Mouse (Mus musculus) heart, embryonic 12.5 days (tissue): ENCODE data around the gene Rpl27a. TPM values are rescaled to one million over a fixed set of nuclear protein-coding genes. Genes with fewer than 3 reads are reported as not detected.
A peak's percentile ranks its signal among the peaks of the same experiment; 100 is the strongest.

Experiments used
- ATAC-seq: fragments of 200-750 bp; cut with Nextera tagmentation; 2 replicates; pipeline ENCODE4 v1.8.0; 2017; ENCODE audit warnings: moderate TSS enrichment, moderate library complexity; ENCODE audit not compliant: insufficient number of reproducible peaks, low FRiP score
- H3K27ac ChIP-seq: fragments of 300-500 bp; sonication (generic); 2 replicates; pipeline ENCODE4 v1.5.1; 2016; ENCODE audit warnings: mild to moderate bottlenecking, moderate library complexity; ENCODE audit not compliant: poor library complexity, severe bottlenecking
- H3K27me3 ChIP-seq: fragments of 300-500 bp; sonication (generic); replicated peaks from 2 replicates; pipeline ENCODE4 v1.6.1; 2016; ENCODE audit warnings: mild to moderate bottlenecking, moderate library complexity
- H3K36me3 ChIP-seq: fragments of 300-500 bp; sonication (generic); 2 replicates; pipeline ENCODE4 v1.6.1; 2016; ENCODE audit warnings: mild to moderate bottlenecking, moderate library complexity
- H3K4me1 ChIP-seq: fragments of 300-500 bp; sonication (generic); replicated peaks from 2 replicates; pipeline ENCODE4 v1.6.1; 2016; ENCODE audit warnings: mild to moderate bottlenecking
- H3K4me2 ChIP-seq: fragments of 300-500 bp; sonication (generic); 2 replicates; pipeline ENCODE4 v1.6.1; 2016; ENCODE audit warnings: mild to moderate bottlenecking, moderate library complexity
- H3K4me3 ChIP-seq: fragments of 300-500 bp; sonication (generic); 2 replicates; pipeline ENCODE4 v1.5.1; 2016; ENCODE audit warnings: mild to moderate bottlenecking
- H3K9ac ChIP-seq: fragments of 300-500 bp; sonication (generic); 2 replicates; pipeline ENCODE4 v1.6.1; 2016; ENCODE audit warnings: mild to moderate bottlenecking, moderate library complexity
- H3K9me3 ChIP-seq: fragments of 300-500 bp; sonication (generic); replicated peaks from 2 replicates; pipeline ENCODE4 v1.6.1; 2016; ENCODE audit warnings: mild to moderate bottlenecking, moderate library complexity
- WGBS: fragments of 180-500 bp; shearing (Covaris S2); methylation state at CpG from one replicate; pipeline ENCODE4 v1.1.7; 2016; 5-methylcytosine and 5-hydroxymethylcytosine counted together
- polyA plus RNA-seq: library from polyadenylated mRNA; unstranded; fragments of >200 nt; fragmentation: Nextera tagmentation; extraction: Ambion mirVana; gene quantifications from 2 replicates; pipeline ENCODE4 v1.2.1, GENCODE M21; 2016

Gene Rpl27a
- 80.5 and 83.4 TPM in 2 replicates for polyA plus RNA-seq

- H3K4me2 ChIP-seq, result peak within 1 kb of the TSS; percentile 93
- no peaks in the 10 kb centered on the region for H3K9me3 ChIP-seq
- peaks cover 39% of the 10 kb centered on the region for H3K36me3 ChIP-seq
- peak within 1 kb of the TSS; percentile 78 for H3K4me3 ChIP-seq
- peaks cover 21% of the 10 kb centered on the region for H3K4me1 ChIP-seq
- peak within 1 kb of the TSS; percentile 99 for H3K27ac ChIP-seq
- under 1% methylated on average over 72 of the region's 72 CpGs for WGBS
- no peaks in the 10 kb centered on the region for H3K27me3 ChIP-seq
- peak; percentile 95 for ATAC-seq
- H3K9ac ChIP-seq, result peak within 1 kb of the TSS; percentile 93
Observed at GRCm38 (mm10) chr7:109518838-109519696, at the start of gene Rpl27a. Gene Rpl27a, plus strand, starts transcription at chr7:109519147.

GRCm38 (mm10) chr7:109470700-109471099, 48.2 kb upstream of the Rpl27a start:
- H3K9me3 ChIP-seq, result no peaks in the 10 kb centered on the region
- no peak for ATAC-seq
- no peaks in the 10 kb centered on the region for H3K36me3 ChIP-seq
- H3K4me2 ChIP-seq, result no peak overlapping the region
- no peak overlapping the region for H3K27ac ChIP-seq
- H3K27me3 ChIP-seq, result peaks cover 5% of the 10 kb centered on the region; the same call in 1 of the 2 replicates
- no peak overlapping the region for H3K4me3 ChIP-seq
- peaks cover 10% of the 10 kb centered on the region for H3K4me1 ChIP-seq
- 57% methylated on average over 4 of the region's 4 CpGs for WGBS
- no peak overlapping the region for H3K9ac ChIP-seq

GRCm38 (mm10) chr7:109477926-109478325, 41.0 kb upstream of the Rpl27a start:
- Histone ChIP-seq H3K4me3 (no peak overlapping the region), H3K36me3 (no peaks in the 10 kb centered on the region), H3K4me2 (no peak overlapping the region), H3K9me3 (no peaks in the 10 kb centered on the region), H3K4me1 (no peaks in the 10 kb centered on the region), H3K27ac (no peak overlapping the region), H3K27me3 (peaks cover 5% of the 10 kb centered on the region; the same call in 1 of the 2 replicates), H3K9ac (no peak overlapping the region)
- 51% methylated on average over 3 of the region's 3 CpGs for WGBS
- ATAC-seq, result no peak

GRCm38 (mm10) chr7:109480765-109481197, 38.2 kb upstream of the Rpl27a start:
- ATAC-seq, result no peak
- Histone ChIP-seq H3K4me2 (no peak overlapping the region), H3K27me3 (no peaks in the 10 kb centered on the region; the same call in 1 of the 2 replicates), H3K4me3 (no peak overlapping the region), H3K9me3 (no peaks in the 10 kb centered on the region), H3K4me1 (no peaks in the 10 kb centered on the region), H3K27ac (no peak overlapping the region), H3K36me3 (no peaks in the 10 kb centered on the region), H3K9ac (no peak overlapping the region)
- 33% methylated on average over 7 of the region's 7 CpGs for WGBS

- Histone ChIP-seq H3K4me1 (no peaks in the 10 kb centered on the region), H3K4me3 (no peak overlapping the region), H3K36me3 (no peaks in the 10 kb centered on the region), H3K4me2 (no peak overlapping the region), H3K9ac (no peak overlapping the region), H3K27me3 (no peaks in the 10 kb centered on the region; the same call in 1 of the 2 replicates), H3K9me3 (no peaks in the 10 kb centered on the region), H3K27ac (no peak overlapping the region)
- ATAC-seq, result no peak
- 61% methylated on average over 5 of the region's 5 CpGs for WGBS
Observed at GRCm38 (mm10) chr7:109484221-109484620, 34.7 kb upstream of the Rpl27a start.

- ATAC-seq, result no peak
- H3K4me1 ChIP-seq, result peaks cover 8% of the 10 kb centered on the region
- no peaks in the 10 kb centered on the region for H3K9me3 ChIP-seq
- no peak overlapping the region for H3K9ac ChIP-seq
- no peak overlapping the region for H3K27ac ChIP-seq
- peak overlapping the region; percentile 62; the same call in 1 of the 2 replicates for H3K4me2 ChIP-seq
- peaks cover 38% of the 10 kb centered on the region for H3K27me3 ChIP-seq
- no peaks in the 10 kb centered on the region for H3K36me3 ChIP-seq
- WGBS, result 52% methylated on average over 18 of the region's 18 CpGs
- no peak overlapping the region for H3K4me3 ChIP-seq
Observed at GRCm38 (mm10) chr7:109492616-109493318, 26.2 kb upstream of the Rpl27a start.

- peak overlapping the region; percentile 62 for H3K4me2 ChIP-seq
- no peak overlapping the region for H3K27ac ChIP-seq
- WGBS, result 14% methylated on average over 21 of the region's 21 CpGs
- H3K36me3 ChIP-seq, result no peaks in the 10 kb centered on the region
- H3K9me3 ChIP-seq, result no peaks in the 10 kb centered on the region
- peaks cover 8% of the 10 kb centered on the region for H3K4me1 ChIP-seq
- peak overlapping the region; percentile 26 for H3K4me3 ChIP-seq
- peaks cover 38% of the 10 kb centered on the region for H3K27me3 ChIP-seq
- 0 out of 2 replicates have a peak overlapping the region, but pooled peaks have one; percentile 17 for H3K9ac ChIP-seq
- ATAC-seq, result no peak
Observed at GRCm38 (mm10) chr7:109493319-109494316, 25.3 kb upstream of the Rpl27a start.

- ATAC-seq, result no peak
- Histone ChIP-seq H3K27me3 (peaks cover 23% of the 10 kb centered on the region), H3K4me2 (no peak overlapping the region), H3K4me3 (no peak overlapping the region), H3K27ac (no peak overlapping the region), H3K4me1 (peaks cover 8% of the 10 kb centered on the region), H3K36me3 (no peaks in the 10 kb centered on the region), H3K9ac (no peak overlapping the region), H3K9me3 (no peaks in the 10 kb centered on the region)
- 57% methylated on average over 4 of the region's 4 CpGs for WGBS
Observed at GRCm38 (mm10) chr7:109497507-109497906, 21.4 kb upstream of the Rpl27a start.

GRCm38 (mm10) chr7:109507119-109507518, 11.8 kb upstream of the Rpl27a start:
- WGBS, result 7% methylated on average over 8 of the region's 8 CpGs
- no peaks in the 10 kb centered on the region for H3K36me3 ChIP-seq
- no peak for ATAC-seq
- no peaks in the 10 kb centered on the region for H3K9me3 ChIP-seq
- H3K4me3 ChIP-seq, result no peak overlapping the region
- H3K4me1 ChIP-seq, result peaks cover 3% of the 10 kb centered on the region; the same call in 1 of the 2 replicates
- no peaks in the 10 kb centered on the region for H3K27me3 ChIP-seq
- no peak overlapping the region for H3K9ac ChIP-seq
- no peak overlapping the region for H3K27ac ChIP-seq
- peak overlapping the region; percentile 13; the same call in 1 of the 2 replicates for H3K4me2 ChIP-seq

- no peak overlapping the region for H3K9ac ChIP-seq
- H3K27ac ChIP-seq, result no peak overlapping the region
- WGBS, result 37% methylated on average over 9 of the region's 9 CpGs
- H3K9me3 ChIP-seq, result no peaks in the 10 kb centered on the region
- H3K27me3 ChIP-seq, result no peaks in the 10 kb centered on the region
- no peak for ATAC-seq
- H3K4me1 ChIP-seq, result peaks cover 3% of the 10 kb centered on the region; the same call in 1 of the 2 replicates
- no peak overlapping the region for H3K4me2 ChIP-seq
- no peak overlapping the region for H3K4me3 ChIP-seq
- H3K36me3 ChIP-seq, result no peaks in the 10 kb centered on the region
Observed at GRCm38 (mm10) chr7:109507572-109507971, 11.4 kb upstream of the Rpl27a start.
